Mouse (Mus musculus) heart, postnatal 36 days (tissue): ENCODE results near the gene Nup133. TPM values are rescaled to one million over a fixed set of nuclear protein-coding genes. Genes with fewer than 3 reads are reported as not detected.
A peak's percentile ranks its signal among the peaks of the same experiment; 100 is the strongest.
"Not testable (repeated sequence)": the region's sequence is repeated elsewhere in the genome, so short reads cannot be mapped to it uniquely, and the experiment has no call there.

ENCODE experiments used
- DNase-seq, 2 experiments: peaks; one replicate each; pipeline ENCODE4 v3.0.0; 2021 to 2022
- intact Hi-C: fragments of 180-260 bp; cut with DNase I; formaldehyde crosslinking; loops from one replicate; pipeline ENCODE4 v1.15.1; 2025
- total RNA-seq, 2 experiments: library from RNA; stranded (reverse); gene quantifications; 2 replicates each; pipeline ENCODE4 v1.2.3; 2021

Gene Nup133
- 10 to 100 TPM; 11.2 TPM for total RNA-seq

GRCm38 (mm10) chr8:123948942-123949685 lies at the start of gene Nup133:
Gene Nup133 (minus strand): TSS chr8:123949265.
- intact Hi-C loops: loop anchor here (2.0 kb wide), 1 partner anchor 72 kb away; the partner anchor contains the start of genes Taf5l and Urb2
- DNase-seq: peak; percentile 100

DNA sequence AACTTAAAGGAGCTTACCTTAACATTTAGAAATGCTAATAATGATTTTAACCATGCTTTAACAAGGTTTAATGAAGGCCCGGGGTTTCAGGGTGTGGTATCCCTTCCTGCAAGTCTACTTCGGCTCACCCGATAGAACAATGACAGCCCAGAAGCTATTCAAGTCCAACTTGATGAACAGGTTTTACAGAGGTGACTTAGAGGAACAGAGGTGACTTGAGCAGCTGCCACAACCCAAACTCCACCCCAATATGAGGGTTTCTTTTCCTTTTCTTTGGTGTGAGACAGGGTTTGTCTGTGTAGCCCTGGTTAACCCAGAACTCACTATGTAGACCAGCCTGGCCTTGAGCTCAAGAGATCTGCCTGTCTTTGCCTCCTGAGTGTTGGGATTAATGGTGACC lies 44.9 kb upstream of the Nup133 start:
- intact Hi-C loops: no loop called here
- no peak for DNase-seq

- DNase-seq: no peak
- intact Hi-C loops: no loop called here
Measured at GRCm38 (mm10) chr8:123993597-123993996, 44.5 kb upstream of the Nup133 start.

DNA sequence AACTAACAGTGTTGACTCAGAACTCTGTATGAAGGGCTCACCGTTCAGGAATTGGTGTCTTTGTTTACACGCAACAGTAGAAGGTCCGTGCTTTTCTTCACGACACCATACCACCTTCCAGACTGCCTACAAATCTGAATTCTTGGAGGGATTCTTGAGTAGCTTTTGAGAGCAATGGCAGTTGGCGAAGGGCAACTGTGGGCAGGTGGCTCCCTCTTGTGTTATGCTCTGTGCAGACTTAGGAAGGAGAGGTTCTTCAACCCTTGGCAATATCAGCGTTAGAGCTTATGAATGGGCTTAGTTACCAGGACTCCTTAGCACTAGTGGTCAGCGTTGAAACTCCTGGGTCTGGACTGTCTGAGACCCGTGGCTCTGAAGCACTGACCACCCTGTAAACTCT lies 43.5 kb upstream of the Nup133 start:
- DNase-seq: no peak
- intact Hi-C loops: no loop called here

GRCm38 (mm10) chr8:123990277-123991049 lies 41.4 kb upstream of the Nup133 start:
- intact Hi-C loops: no loop called here
- DNase-seq: no peak

DNA sequence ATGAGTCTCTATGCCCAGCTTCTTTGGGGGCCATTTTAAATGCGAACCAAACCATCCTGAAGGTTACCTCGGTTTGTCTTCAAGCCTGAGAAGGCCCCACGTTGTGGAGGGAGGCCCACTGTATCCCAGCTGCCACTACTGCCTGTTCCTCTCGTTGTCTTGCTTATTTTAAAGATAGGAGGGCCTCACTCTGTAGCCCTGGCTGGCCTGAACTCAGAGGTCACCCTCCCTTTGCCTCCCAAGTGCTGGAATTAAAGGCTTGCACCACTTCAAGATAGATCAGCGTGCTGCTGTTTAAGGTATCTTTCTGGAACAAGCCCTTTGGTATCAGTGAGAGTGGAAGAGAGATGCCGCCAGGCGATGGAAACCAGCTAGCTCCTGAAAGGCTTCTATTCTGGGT lies 40.1 kb upstream of the Nup133 start:
- DNase-seq: no peak
- intact Hi-C loops: no loop called here

GRCm38 (mm10) chr8:123988605-123989038 lies 39.6 kb upstream of the Nup133 start:
- DNase-seq: no peak
- intact Hi-C loops: no loop called here

- intact Hi-C loops: loop anchor here (2.0 kb wide), 1 partner anchor 38 kb away; the partner anchor contains the start of genes Taf5l and Urb2
- peak; percentile 91 to 92 for DNase-seq
Measured at GRCm38 (mm10) chr8:123982826-123983400, 33.8 kb upstream of the Nup133 start, which contains the start of gene Abcb10. Gene Abcb10 (minus strand): TSS chr8:123983122.

DNA sequence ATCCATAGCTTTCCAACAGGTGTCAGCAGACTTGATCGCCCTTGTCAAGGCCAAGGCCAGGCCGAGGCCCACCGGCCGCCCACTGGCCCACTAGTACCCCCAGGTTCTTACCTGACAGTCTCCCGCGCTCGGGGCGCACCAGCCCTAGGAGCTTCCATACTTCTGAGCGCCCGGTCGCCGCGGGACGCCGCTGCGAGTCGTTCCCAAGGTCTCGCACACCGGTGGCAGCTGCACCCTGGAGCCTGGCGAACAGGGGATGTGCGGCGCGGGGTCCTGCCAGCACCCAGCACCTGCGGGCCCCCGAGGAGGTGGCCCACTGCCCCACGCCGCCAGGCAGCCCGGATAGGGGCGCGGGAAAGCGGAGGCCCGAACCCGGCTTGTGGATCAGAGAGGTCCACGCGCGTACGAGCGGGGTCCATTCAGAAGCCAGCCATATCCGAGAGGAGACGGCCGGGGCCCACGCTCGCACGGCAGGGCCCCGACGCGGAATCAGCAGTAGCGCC lies 33.3 kb upstream of the Nup133 start:
- intact Hi-C loops: loop anchor here (2.0 kb wide), 1 partner anchor 38 kb away; the partner anchor contains the start of genes Taf5l and Urb2
- DNase-seq: peak in 1 of 2 experiments; percentile 38

DNA sequence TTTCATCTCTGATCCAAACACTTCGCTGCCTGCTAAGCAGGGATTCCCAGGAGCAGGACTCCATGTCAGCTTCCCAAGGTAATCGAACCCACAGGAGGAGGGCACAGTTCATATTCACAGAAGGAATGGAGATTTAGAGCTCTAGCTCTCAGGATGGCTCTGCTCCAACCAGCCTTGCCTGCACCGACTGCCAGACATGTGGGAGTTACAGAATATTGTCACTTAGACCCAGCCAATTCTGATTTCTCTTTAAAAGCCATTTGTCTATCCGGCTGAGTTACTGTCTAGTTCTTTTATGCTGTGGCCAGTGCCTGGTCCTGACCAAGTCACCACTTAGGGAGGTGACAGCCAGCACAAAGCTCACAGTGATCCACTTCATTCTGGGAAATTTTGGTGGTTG lies 32.6 kb upstream of the Nup133 start:
- DNase-seq: peak in 1 of 2 experiments; percentile 9
- intact Hi-C loops: loop anchor here (2.0 kb wide), 2 partner anchors 31 to 39 kb away; partner anchors contain the start of genes Taf5l and Urb2

GRCm38 (mm10) chr8:123980239-123980638 lies 31.2 kb upstream of the Nup133 start:
- DNase-seq: no peak
- intact Hi-C loops: loop anchor here (2.0 kb wide), 1 partner anchor 29 kb away; no protein-coding TSS in a partner anchor

GRCm38 (mm10) chr8:123978926-123979325 lies 29.9 kb upstream of the Nup133 start:
- DNase-seq: no peak
- intact Hi-C loops: no loop called here

- intact Hi-C loops: no loop called here
- peak; percentile 20 to 34 for DNase-seq
Measured at GRCm38 (mm10) chr8:123978166-123978838, 29.2 kb upstream of the Nup133 start.

DNA sequence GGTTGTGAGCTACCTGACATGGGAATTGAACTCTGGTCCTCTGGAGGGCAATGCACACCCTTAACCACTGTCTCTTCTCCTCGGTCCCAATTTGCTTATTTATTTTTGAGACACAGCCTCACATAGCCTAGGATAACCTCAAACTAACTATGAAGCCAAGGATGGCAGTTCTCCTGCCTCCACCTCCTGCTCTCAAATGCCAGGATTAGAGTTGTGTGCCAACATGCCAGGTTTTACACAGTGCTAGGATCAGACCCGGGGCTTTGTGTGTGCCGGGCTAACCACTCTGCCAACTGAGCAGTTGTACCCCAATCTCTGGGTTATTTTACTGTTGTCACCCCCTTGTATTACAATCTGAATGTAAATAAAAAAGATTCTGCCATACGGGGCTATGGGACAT lies 28.4 kb upstream of the Nup133 start:
- intact Hi-C loops: no loop called here
- DNase-seq: no peak

DNA sequence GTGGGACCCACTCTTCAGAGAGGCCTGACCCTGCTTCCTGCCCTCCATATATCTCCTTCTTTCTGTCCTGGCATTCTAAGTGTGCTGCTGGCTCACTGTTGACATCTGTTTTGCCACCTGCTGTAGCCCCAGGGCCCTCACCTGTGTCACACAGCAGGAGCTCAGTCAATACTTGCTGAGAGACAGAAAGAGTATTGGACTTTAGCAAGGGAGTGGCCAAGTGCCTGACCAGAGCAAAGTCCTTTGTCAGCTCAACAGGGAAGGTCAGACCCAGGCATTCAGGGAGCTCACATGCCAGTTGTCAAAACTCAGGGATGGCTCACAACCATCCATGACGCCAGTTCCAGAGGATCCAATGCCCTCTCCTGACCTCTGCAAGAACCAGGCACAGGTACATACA lies 24.4 kb upstream of the Nup133 start:
- no peak for DNase-seq
- intact Hi-C loops: no loop called here

DNA sequence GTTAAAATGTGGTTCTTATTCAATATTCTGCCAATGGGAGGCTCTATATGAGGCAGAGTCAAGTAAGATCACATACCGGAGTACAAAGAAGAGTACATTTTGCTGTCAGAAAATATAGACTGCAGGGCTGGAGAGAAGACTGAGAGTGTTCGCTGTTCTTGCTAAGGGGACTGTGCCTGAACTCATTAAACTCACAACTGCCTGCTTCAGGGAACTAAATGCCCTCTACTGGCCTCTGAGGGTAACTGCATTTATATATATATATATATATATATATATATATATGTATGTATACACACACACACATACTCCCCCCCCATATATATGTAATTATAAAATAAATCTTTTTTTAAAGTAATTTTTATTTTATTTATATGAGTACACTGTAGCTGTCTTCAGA lies 17.8 kb upstream of the Nup133 start:
- intact Hi-C loops: no loop called here
- DNase-seq: no peak

DNA sequence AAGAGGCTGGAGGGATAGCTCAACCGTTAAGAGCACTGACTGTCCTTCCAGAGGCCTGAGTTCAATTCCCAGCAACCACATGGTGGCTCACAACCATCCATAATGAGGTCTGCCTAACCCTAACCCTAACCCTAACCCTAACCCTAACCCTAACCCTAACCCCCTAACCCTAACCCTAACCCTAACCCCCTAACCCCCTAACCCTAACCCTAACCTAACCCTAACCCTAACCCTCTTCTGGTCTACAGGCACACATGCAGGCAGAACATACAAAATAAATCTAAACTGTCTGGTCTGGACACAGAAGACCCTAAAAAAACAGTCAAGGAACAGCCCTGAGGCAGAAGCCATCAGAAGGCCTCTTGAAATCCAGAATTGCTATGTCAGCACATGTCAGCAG lies 12.3 kb upstream of the Nup133 start:
- intact Hi-C loops: no loop called here
- DNase-seq: no peak

DNA sequence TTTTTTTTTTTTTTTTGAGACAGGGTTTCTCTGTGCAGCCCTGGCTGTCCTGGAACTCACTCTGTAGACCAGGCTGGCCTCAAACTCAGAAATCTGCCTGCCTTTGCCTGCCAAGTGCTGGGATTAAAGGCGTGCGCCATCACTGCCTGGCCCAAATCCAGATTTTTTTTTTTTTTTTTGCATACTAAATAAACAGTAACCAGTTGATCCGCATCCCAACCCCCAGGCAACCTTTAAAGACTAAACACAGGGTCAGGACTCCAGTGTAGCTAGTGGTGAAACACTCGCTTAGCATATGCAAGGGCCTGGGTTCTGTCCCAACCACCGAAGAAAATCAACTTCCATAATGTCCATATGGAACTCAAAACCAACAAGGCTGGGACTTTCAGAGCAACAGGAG lies 11.5 kb upstream of the Nup133 start:
- intact Hi-C loops, DNase-seq: not testable (repeated sequence)

GRCm38 (mm10) chr8:123960056-123960455 lies 11.0 kb upstream of the Nup133 start:
- intact Hi-C loops: no loop called here
- no peak for DNase-seq

- no peak for DNase-seq
- intact Hi-C loops: no loop called here
Measured at GRCm38 (mm10) chr8:123959473-123959872, 10.4 kb upstream of the Nup133 start.
